Mouse (Mus musculus) gastrocnemius, postnatal 25 days (tissue): ENCODE data around the gene Samsn1. TPM values are rescaled to one million over a fixed set of nuclear protein-coding genes. Genes with fewer than 3 reads are reported as not detected.
"Not testable (repeated sequence)": the region's sequence is repeated elsewhere in the genome, so short reads cannot be mapped to it uniquely, and the experiment has no call there.

Experiments
- DNase-seq: peaks from one replicate; pipeline ENCODE4 v3.0.0; 2022
- total RNA-seq, 2 experiments: library from RNA; stranded (reverse); gene quantifications; 1 replicate in 1 of 2; 2 replicates in 1 of 2; pipeline ENCODE4 v1.2.3; 2021

The Samsn1 gene
- total RNA-seq, 2 experiments from 2014 or later = 0.13 TPM; not detected in 1

GRCm38 (mm10) chr16:75875896-75876295, 146.2 kb downstream of the Samsn1 start:
- no peak for DNase-seq

DNA sequence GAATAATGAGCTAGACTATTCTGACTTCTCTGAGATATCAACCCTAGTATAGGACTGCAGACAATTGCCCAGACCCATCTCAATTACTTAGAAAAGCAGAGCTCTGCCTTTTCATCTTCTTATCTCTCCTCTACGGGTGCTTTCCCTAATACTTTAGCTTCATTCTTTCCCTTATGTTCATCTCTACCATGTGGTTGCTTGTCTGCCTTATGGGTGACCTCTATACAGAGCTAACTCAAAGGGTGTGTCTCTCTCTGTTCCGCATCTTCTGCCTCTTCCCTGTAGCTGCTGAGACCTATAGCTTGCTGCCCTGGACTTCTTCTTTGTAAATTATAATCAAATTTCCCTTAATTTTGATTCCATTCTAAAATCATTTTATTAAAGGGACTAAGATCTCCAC, 147.6 kb downstream of the Samsn1 start:
- no peak for DNase-seq

GRCm38 (mm10) chr16:75872241-75872640, 149.8 kb downstream of the Samsn1 start:
- DNase-seq = no peak

GRCm38 (mm10) chr16:75867400-75867799, 154.7 kb downstream of the Samsn1 start:
- DNase-seq = no peak

- DNase-seq = no peak
These were observed 156.6 kb downstream of the Samsn1 start for GRCm38 (mm10) chr16:75865505-75865904.

- no peak for DNase-seq
These were observed 157.4 kb downstream of the Samsn1 start for GRCm38 (mm10) chr16:75864673-75865072.

- DNase-seq = no peak
These were observed 165.7 kb downstream of the Samsn1 start for GRCm38 (mm10) chr16:75856343-75856742.

DNA sequence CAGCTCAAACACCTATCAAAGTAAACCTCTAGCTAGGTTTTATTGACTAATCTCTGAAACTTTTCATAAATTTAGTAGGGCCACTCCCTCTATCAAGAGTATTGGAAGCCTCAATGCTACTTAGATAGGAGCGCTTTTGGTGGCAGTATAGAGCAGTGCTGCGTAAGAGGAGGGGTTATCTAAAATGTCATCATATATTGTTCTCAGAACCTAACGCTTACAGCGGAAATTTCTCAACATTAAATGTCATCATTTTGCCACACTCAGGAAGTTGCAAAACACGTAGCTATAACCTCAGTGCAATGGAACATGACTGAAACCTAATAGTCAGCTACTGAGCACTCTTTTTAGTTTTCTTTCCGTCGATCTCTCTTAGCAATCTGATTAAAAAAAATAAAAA, 166.7 kb downstream of the Samsn1 start:
- DNase-seq = no peak

- no peak for DNase-seq
These were observed 168.4 kb downstream of the Samsn1 start for GRCm38 (mm10) chr16:75853556-75854271.

- no peak for DNase-seq
These were observed 169.6 kb downstream of the Samsn1 start for GRCm38 (mm10) chr16:75852485-75852884.

- no peak for DNase-seq
These were observed 173.0 kb downstream of the Samsn1 start for GRCm38 (mm10) chr16:75849039-75849438.

DNA sequence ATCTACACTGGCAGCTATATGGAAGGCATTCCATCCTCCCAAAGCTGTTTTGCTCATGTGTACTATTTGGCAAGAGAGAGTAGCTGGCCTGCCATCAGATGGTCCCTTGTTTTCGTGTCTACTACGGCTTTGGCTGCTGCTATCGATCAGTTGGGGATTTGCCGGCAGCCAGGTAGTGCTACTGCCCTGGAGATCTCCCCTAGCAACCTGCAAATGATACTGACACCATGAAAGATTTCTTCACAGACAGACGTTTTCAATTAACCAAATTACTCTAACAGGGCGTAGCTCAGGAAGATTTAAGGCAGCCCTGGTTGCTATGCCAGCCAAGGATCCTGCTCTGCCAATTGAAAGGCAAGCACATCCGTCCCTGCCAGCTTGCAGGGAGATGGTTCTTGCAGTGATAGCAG, 178.4 kb downstream of the Samsn1 start:
- no peak for DNase-seq

GRCm38 (mm10) chr16:75843031-75843430, 179.1 kb downstream of the Samsn1 start:
- no peak for DNase-seq

DNA sequence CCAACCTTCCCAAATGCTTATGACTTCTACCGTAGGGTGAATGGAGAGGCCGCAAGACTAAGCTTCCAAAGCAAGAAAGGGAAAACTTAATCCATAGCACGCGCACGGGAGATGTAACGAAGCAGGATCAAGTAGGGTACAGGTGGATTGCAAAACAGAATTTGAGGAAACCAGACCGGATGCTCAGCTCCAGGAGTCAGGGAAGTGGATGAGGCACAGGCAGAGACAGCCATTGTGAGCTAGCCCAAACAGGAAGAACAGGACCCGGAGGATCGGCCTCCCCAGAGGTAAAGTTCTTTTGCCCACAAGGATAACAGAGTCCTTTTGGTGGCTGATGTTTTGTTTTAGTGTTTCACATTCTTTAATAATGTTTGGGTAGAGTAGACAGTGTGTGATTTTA, 179.5 kb downstream of the Samsn1 start:
- DNase-seq = no peak

DNA sequence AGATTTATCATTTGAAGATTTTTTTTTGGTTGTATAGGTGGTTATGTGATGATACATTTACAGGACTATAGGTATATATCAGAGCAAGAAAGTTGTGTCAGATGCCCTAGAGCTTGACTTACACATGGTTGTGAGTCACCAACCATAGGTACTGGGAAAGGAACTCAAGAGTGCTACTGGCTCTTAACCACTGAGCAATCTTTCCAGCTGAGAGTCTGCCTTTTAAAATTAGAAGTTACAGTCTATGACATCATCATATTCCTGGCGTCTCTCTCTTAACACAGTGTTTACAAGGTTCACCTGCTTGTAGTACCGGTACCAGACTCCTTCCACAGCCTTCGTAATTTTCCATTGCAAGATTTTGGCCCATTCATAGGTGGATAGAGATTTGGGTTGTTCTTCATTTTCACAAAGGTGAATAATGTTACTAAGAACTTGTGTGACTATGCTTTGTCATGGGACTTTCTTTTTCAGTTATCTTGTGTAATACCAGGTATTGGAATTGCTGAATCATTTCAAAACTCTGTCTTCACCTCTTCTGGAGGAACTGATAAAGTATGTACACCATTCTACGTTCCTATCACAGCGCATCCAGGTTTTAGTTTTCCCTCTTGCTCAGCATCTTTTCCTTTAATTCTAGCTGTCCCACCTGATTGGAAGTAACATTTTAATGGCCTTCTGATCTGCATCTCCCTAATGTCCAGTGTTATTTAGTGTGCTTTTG, 184.2 kb downstream of the Samsn1 start:
- no peak for DNase-seq

- no peak for DNase-seq
These were observed 190.7 kb downstream of the Samsn1 start for GRCm38 (mm10) chr16:75831390-75831789.

DNA sequence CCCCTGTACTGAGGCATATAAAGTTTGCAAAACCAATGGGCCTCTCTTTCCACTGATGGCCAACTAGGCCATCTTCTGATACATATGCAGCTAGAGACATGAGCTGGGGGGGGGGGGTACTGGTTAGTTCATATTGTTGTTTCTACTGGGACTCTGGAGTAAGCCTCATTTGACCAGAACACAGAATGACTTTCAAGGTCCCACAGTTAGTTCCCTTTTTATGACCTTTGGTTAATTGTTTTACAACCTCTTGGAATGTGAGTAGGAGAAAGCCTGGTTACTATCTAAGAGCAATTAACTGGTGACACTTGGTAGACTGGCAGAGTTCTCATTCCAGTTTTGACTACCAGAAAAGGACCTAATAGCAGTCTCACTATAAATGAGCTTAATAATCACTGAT, 195.1 kb downstream of the Samsn1 start:
- DNase-seq = not testable (repeated sequence)

DNA sequence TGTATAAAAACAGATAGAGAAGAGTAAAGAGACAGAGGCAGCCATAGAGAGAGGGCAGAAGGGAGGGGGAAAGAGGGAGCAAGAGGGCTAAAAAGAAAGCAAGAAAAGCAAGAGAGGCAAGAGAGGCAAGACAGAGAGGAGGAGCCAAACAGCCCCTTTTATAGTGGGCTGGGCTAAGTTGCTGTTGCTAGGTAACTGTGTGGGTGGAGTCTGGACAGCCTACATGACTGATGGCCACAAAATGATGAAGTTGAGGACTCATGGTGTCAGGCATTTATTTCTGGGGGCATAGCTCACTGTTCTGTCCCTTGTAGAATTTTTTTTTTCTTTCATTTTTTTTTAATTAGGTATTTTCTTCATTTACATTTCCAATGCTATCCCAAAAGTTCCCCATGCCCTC, 195.6 kb downstream of the Samsn1 start:
- DNase-seq = no peak

- no peak for DNase-seq
These were observed 198.9 kb downstream of the Samsn1 start for GRCm38 (mm10) chr16:75823226-75823625.

GRCm38 (mm10) chr16:75820963-75821362, 201.1 kb downstream of the Samsn1 start:
- DNase-seq = no peak
